In genomic region chr1:88260114-88260513, GRCm38 (mm10) we compare ENCODE assay signal across 9 mouse cellular contexts. TPM values are rescaled to one million over a fixed set of nuclear protein-coding genes. Genes with fewer than 3 reads are reported as not detected.
DNase-seq lines count a peak whose midpoint lies in the region; ATAC-seq and TF ChIP-seq lines count a peak whose summit lies in the region.
"Had no signal": no experiment of that assay in that cellular context is flagged by ENCODE, and none has a peak within 500 bp of the region (broad histone marks: within the 10 kb centered on the region; RNA-seq: fewer than 3 reads in every experiment).

No protein-coding gene starts in this region.

- no peak for DNase-seq in hindbrain, embryonic 11.5 days (ENCODE audit: low spot score)
- DNase-seq in hindbrain, embryonic 10.5 days (ENCODE audit: low spot score) = no peak
- peak in 2 of 3 experiments; percentile 27 to 50 for DNase-seq in liver, embryonic 14.5 days (ENCODE audit: low read depth in 3 of 3, low spot score in 3 of 3)
- no peak for DNase-seq in natural killer cell, adult 2 months (ENCODE audit: low spot score in 2 of 2)
- no peak for DNase-seq in thymus, postnatal 14 days
- DNase-seq in spleen, postnatal 36 days (ENCODE audit: low spot score in 2 of 2) = no peak

- H3K27ac ChIP-seq in hindbrain, embryonic 11.5 days (ENCODE audit: low read depth, low read length) = no peak overlapping the region
- no peak overlapping the region for H3K27ac ChIP-seq in hindbrain, embryonic 10.5 days
- peak overlapping the region; percentile 64 for H3K27ac ChIP-seq in bone marrow, adult 2 months (ENCODE audit: control insufficient read depth, insufficient read depth, low read depth, low read length, poor library complexity)
- no peak overlapping the region for H3K27ac ChIP-seq in hindbrain, embryonic 16.5 days (ENCODE audit: low read depth, low read length)
- H3K27ac ChIP-seq in liver, embryonic 14.5 days = no peak overlapping the region

- peak; percentile 7; the same call in 1 of the 2 replicates for ATAC-seq in hindbrain, embryonic 11.5 days (ENCODE audit: low FRiP score)
- peak; percentile 14; the same call in 1 of the 2 replicates for ATAC-seq in hindbrain, embryonic 16.5 days
- ATAC-seq in liver, embryonic 14.5 days (ENCODE audit: insufficient read depth) = peak; percentile 48

- no peak for TF ChIP-seq POLR2A in bone marrow, adult 2 months (IDR thresholded peaks at IDR 0.05; ENCODE audit: borderline replicate concordance, control insufficient read depth, low read depth, low read length)

- H3K27me3 ChIP-seq in hindbrain, embryonic 11.5 days (ENCODE audit: control insufficient read depth, insufficient read depth, low read length) = no peaks in the 10 kb centered on the region
- H3K27me3 ChIP-seq in hindbrain, embryonic 10.5 days (ENCODE audit: insufficient read depth, poor library complexity, severe bottlenecking) = no peaks in the 10 kb centered on the region
- no peaks in the 10 kb centered on the region for H3K27me3 ChIP-seq in hindbrain, embryonic 16.5 days (replicated peaks; ENCODE audit: control insufficient read depth, insufficient read depth, low read length)
- no peaks in the 10 kb centered on the region for H3K27me3 ChIP-seq in liver, embryonic 14.5 days (ENCODE audit: control insufficient read depth, insufficient read depth, low read length)

- H3K4me3 ChIP-seq in hindbrain, embryonic 11.5 days (ENCODE audit: low read depth, low read length) = no peak overlapping the region
- H3K4me3 ChIP-seq in hindbrain, embryonic 10.5 days = no peak overlapping the region
- H3K4me3 ChIP-seq in bone marrow, adult 2 months (replicated peaks; ENCODE audit: control insufficient read depth, low read depth, low read length) = no peak overlapping the region
- H3K4me3 ChIP-seq in hindbrain, embryonic 16.5 days (ENCODE audit: low read length) = no peak overlapping the region
- no peak overlapping the region for H3K4me3 ChIP-seq in liver, embryonic 14.5 days (ENCODE audit: insufficient read depth in 1 of 2, low read depth in 2 of 2, low read length in 2 of 2)

- H3K9me3 ChIP-seq in hindbrain, embryonic 11.5 days (ENCODE audit: control insufficient read depth, low read length) = peaks cover 49% of the 10 kb centered on the region
- peaks cover 98% of the 10 kb centered on the region for H3K9me3 ChIP-seq in hindbrain, embryonic 10.5 days
- peaks cover 17% of the 10 kb centered on the region for H3K9me3 ChIP-seq in hindbrain, embryonic 16.5 days (ENCODE audit: control insufficient read depth, low read length)
- H3K9me3 ChIP-seq in liver, embryonic 14.5 days (ENCODE audit: control insufficient read depth, low read length) = no peaks in the 10 kb centered on the region

- H3K4me1 ChIP-seq in hindbrain, embryonic 11.5 days (replicated peaks; ENCODE audit: control insufficient read depth, insufficient read depth, low read length) = no peaks in the 10 kb centered on the region
- H3K4me1 ChIP-seq in hindbrain, embryonic 10.5 days (replicated peaks) = no peaks in the 10 kb centered on the region
- peaks cover 21% of the 10 kb centered on the region for H3K4me1 ChIP-seq in bone marrow, adult 2 months (ENCODE audit: control insufficient read depth, insufficient read depth, low read length)
- H3K4me1 ChIP-seq in hindbrain, embryonic 16.5 days (ENCODE audit: control insufficient read depth, insufficient read depth, low read depth, low read length) = no peaks in the 10 kb centered on the region
- H3K4me1 ChIP-seq in liver, embryonic 14.5 days (replicated peaks; ENCODE audit: control insufficient read depth in 2 of 2, insufficient read depth in 2 of 2, low read length in 1 of 2) = peaks cover 6 to 34% of the 10 kb centered on the region in 2 experiments; a peak in 3 of 4 replicates

- 81% methylated on average over 6 of the region's 6 CpGs for WGBS in hindbrain, embryonic 11.5 days
- WGBS in hindbrain, embryonic 10.5 days = 82% methylated on average over 6 of the region's 6 CpGs
- WGBS in bone marrow, adult 2 months = 53% methylated on average over 6 of the region's 6 CpGs
- 82% methylated on average over 6 of the region's 6 CpGs for WGBS in hindbrain, embryonic 16.5 days
- WGBS in liver, embryonic 14.5 days (ENCODE audit: insufficient replicate concordance) = 56% methylated on average over 6 of the region's 6 CpGs

- H3K36me3 ChIP-seq in hindbrain, embryonic 11.5 days (ENCODE audit: control insufficient read depth, insufficient read depth, low read length) = peaks cover 41% of the 10 kb centered on the region
- peaks cover 60% of the 10 kb centered on the region for H3K36me3 ChIP-seq in hindbrain, embryonic 10.5 days
- H3K36me3 ChIP-seq in hindbrain, embryonic 16.5 days (ENCODE audit: control insufficient read depth, insufficient read depth, low read length) = peaks cover 34% of the 10 kb centered on the region
- H3K36me3 ChIP-seq in liver, embryonic 14.5 days (replicated peaks; ENCODE audit: control insufficient read depth, insufficient read depth, low read depth) = peaks cover 40% of the 10 kb centered on the region

- no peak for TF ChIP-seq CTCF in bone marrow, adult 2 months (IDR thresholded peaks at IDR 0.05; ENCODE audit: control insufficient read depth, insufficient read depth, low read length)
- no peak for TF ChIP-seq CTCF in liver, embryonic 14.5 days (IDR thresholded peaks at IDR 0.05; ENCODE audit: low read depth)

- H3K4me2 ChIP-seq in hindbrain, embryonic 11.5 days (replicated peaks; ENCODE audit: low read depth, low read length) = no peak overlapping the region
- no peak overlapping the region for H3K4me2 ChIP-seq in hindbrain, embryonic 16.5 days (ENCODE audit: low read length)
- H3K4me2 ChIP-seq in liver, embryonic 14.5 days (ENCODE audit: low read depth) = no peak overlapping the region

- TF ChIP-seq EP300 in liver, embryonic 14.5 days (IDR thresholded peaks at IDR 0.05; ENCODE audit: low read depth) = no peak

- H3K9ac ChIP-seq in hindbrain, embryonic 11.5 days (ENCODE audit: low read depth, low read length) = no peak overlapping the region
- no peak overlapping the region for H3K9ac ChIP-seq in hindbrain, embryonic 16.5 days (ENCODE audit: low read depth, low read length)
- no peak overlapping the region for H3K9ac ChIP-seq in liver, embryonic 14.5 days (replicated peaks)

RNA-seq across cellular contexts. Expression of gene Hjurp, which starts 17.3 kb away (rescaled TPM):
- polyA plus RNA-seq in hindbrain, embryonic 11.5 days (2014; fragmentation: Nextera tagmentation; extraction: Ambion mirVana) = 126 and 136 TPM in 2 replicates
- 169 and 205 TPM in 2 replicates for polyA plus RNA-seq in hindbrain, embryonic 10.5 days (2016; fragmentation: Nextera tagmentation; extraction: Ambion mirVana)
- polyA plus RNA-seq in bone marrow, adult 2 months (2011; ENCODE audit: insufficient read depth, insufficient read length, low replicate concordance, missing spikeins) = 66.8 and 135 TPM in 2 replicates
- polyA plus RNA-seq in hindbrain, embryonic 16.5 days (2015; fragmentation: Nextera tagmentation; extraction: Ambion mirVana) = 66.4 and 80.3 TPM in 2 replicates
- polyA plus RNA-seq in liver, embryonic 14.5 days (2012; rRNA removed) = 51.9 and 61.0 TPM in 2 replicates
- polyA plus RNA-seq in liver, embryonic 14.5 days (2014; fragmentation: Nextera tagmentation; extraction: Ambion mirVana) = 38.0 and 42.9 TPM in 2 replicates

RNA-seq across cellular contexts. Expression of gene Trpm8, which starts 17.3 kb away (rescaled TPM):
- polyA plus RNA-seq in hindbrain, embryonic 11.5 days (2014; fragmentation: Nextera tagmentation; extraction: Ambion mirVana) = not detected in 2 replicates
- not detected in 2 replicates for polyA plus RNA-seq in hindbrain, embryonic 10.5 days (2016; fragmentation: Nextera tagmentation; extraction: Ambion mirVana)
- not detected in 2 replicates for polyA plus RNA-seq in bone marrow, adult 2 months (2011; ENCODE audit: insufficient read depth, insufficient read length, low replicate concordance, missing spikeins)
- 0.10 and 0.14 TPM in 2 replicates for polyA plus RNA-seq in hindbrain, embryonic 16.5 days (2015; fragmentation: Nextera tagmentation; extraction: Ambion mirVana)
- polyA plus RNA-seq in liver, embryonic 14.5 days (2012; rRNA removed) = not detected in 2 replicates
- not detected in 2 replicates for polyA plus RNA-seq in liver, embryonic 14.5 days (2014; fragmentation: Nextera tagmentation; extraction: Ambion mirVana)

RNA-seq across cellular contexts. Expression of gene Mroh2a, which starts 33.3 kb away (rescaled TPM):
- 1.3 and 1.7 TPM in 2 replicates for polyA plus RNA-seq in hindbrain, embryonic 11.5 days (2014; fragmentation: Nextera tagmentation; extraction: Ambion mirVana)
- 0.93 and 1.1 TPM in 2 replicates for polyA plus RNA-seq in hindbrain, embryonic 10.5 days (2016; fragmentation: Nextera tagmentation; extraction: Ambion mirVana)
- 3.9 and 4.5 TPM in 2 replicates for polyA plus RNA-seq in bone marrow, adult 2 months (2011; ENCODE audit: insufficient read depth, insufficient read length, low replicate concordance, missing spikeins)
- polyA plus RNA-seq in hindbrain, embryonic 16.5 days (2015; fragmentation: Nextera tagmentation; extraction: Ambion mirVana) = 0.45 and 0.54 TPM in 2 replicates
- polyA plus RNA-seq in liver, embryonic 14.5 days (2012; rRNA removed) = under 0.01 and 0.01 TPM in 2 replicates
- 0.38 and 0.81 TPM in 2 replicates for polyA plus RNA-seq in liver, embryonic 14.5 days (2014; fragmentation: Nextera tagmentation; extraction: Ambion mirVana)

RNA-seq across cellular contexts. Expression of gene Ugt1a1, which starts 48.4 kb away (rescaled TPM):
- not detected in 2 replicates for polyA plus RNA-seq in hindbrain, embryonic 11.5 days (2014; fragmentation: Nextera tagmentation; extraction: Ambion mirVana)
- polyA plus RNA-seq in hindbrain, embryonic 10.5 days (2016; fragmentation: Nextera tagmentation; extraction: Ambion mirVana) = not detected in 2 replicates
- 1.8 TPM in 1 of 2 replicates, not detected in the other for polyA plus RNA-seq in bone marrow, adult 2 months (2011; ENCODE audit: insufficient read depth, insufficient read length, low replicate concordance, missing spikeins)
- polyA plus RNA-seq in hindbrain, embryonic 16.5 days (2015; fragmentation: Nextera tagmentation; extraction: Ambion mirVana) = not detected in 2 replicates
- polyA plus RNA-seq in liver, embryonic 14.5 days (2012; rRNA removed) = 0.17 and 0.22 TPM in 2 replicates
- not detected in 2 replicates for polyA plus RNA-seq in liver, embryonic 14.5 days (2014; fragmentation: Nextera tagmentation; extraction: Ambion mirVana)
- polyA plus RNA-seq: heart, embryonic 14.5 days had no signal

RNA-seq across cellular contexts. Expression of gene Dnajb3, which starts 54.5 kb away (rescaled TPM):
- polyA plus RNA-seq in hindbrain, embryonic 11.5 days (2014; fragmentation: Nextera tagmentation; extraction: Ambion mirVana) = 14.0 and 14.7 TPM in 2 replicates
- 13.4 and 14.0 TPM in 2 replicates for polyA plus RNA-seq in hindbrain, embryonic 10.5 days (2016; fragmentation: Nextera tagmentation; extraction: Ambion mirVana)
- polyA plus RNA-seq in bone marrow, adult 2 months (2011; ENCODE audit: insufficient read depth, insufficient read length, low replicate concordance, missing spikeins) = 10.2 and 12.8 TPM in 2 replicates
- 11.6 and 12.1 TPM in 2 replicates for polyA plus RNA-seq in hindbrain, embryonic 16.5 days (2015; fragmentation: Nextera tagmentation; extraction: Ambion mirVana)
- polyA plus RNA-seq in liver, embryonic 14.5 days (2012; rRNA removed) = 5.5 and 7.9 TPM in 2 replicates
- polyA plus RNA-seq in liver, embryonic 14.5 days (2014; fragmentation: Nextera tagmentation; extraction: Ambion mirVana) = 9.4 and 10.8 TPM in 2 replicates

Comparison
In these comparisons a context has a peak if more than half of its experiments do, and no peak if none do; other contexts are left out.
1. DNase-seq: peak in liver, embryonic 14.5 days (2 of 3); none in hindbrain, embryonic 11.5 days (single experiment), hindbrain, embryonic 10.5 days (single experiment), natural killer cell, adult 2 months (0 of 2), thymus, postnatal 14 days (single experiment) and spleen, postnatal 36 days (0 of 2).
2. Peak in every context shown above with its lines, with median percentiles within 50 percentile points of each other: ATAC-seq.